Mouse (Mus musculus): ENCODE results near the gene Ccdc36. TPM values are rescaled to one million over a fixed set of nuclear protein-coding genes. Genes with fewer than 3 reads are reported as not detected.

Ccdc36 gene
- total and polyA plus RNA-seq, 3 experiments = not detected

- DNase-seq (ENCODE audit: low read depth, low spot score) = peak; percentile 66
- H3K36me3 ChIP-seq (ENCODE audit: control insufficient read depth in 1 of 2, insufficient read depth in 2 of 2, low read length in 2 of 2) = peaks cover 0 to 5% of the 10 kb centered on the region in 2 experiments; a peak in 2 of 4 replicates
- peak overlapping the region; percentile 0 for H3K9ac ChIP-seq (ENCODE audit: control insufficient read depth, low read depth, low read length, poor library complexity, severe bottlenecking)
- H3K4me1 ChIP-seq (ENCODE audit: control insufficient read depth in 1 of 2, insufficient read depth in 2 of 2, low read length in 2 of 2) = peaks cover 0 to 16% of the 10 kb centered on the region in 2 experiments; a peak in 3 of 4 replicates
- no peak overlapping the region for H3K27ac ChIP-seq (ENCODE audit: control insufficient read depth, low read depth, low read length)
- H3K27me3 ChIP-seq (ENCODE audit: control insufficient read depth in 1 of 2, insufficient read depth in 2 of 2, low read length in 2 of 2) = no peaks in the 10 kb centered on the region
- no peaks in the 10 kb centered on the region for H3K9me3 ChIP-seq (replicated peaks; ENCODE audit: insufficient read depth, low read length)
- no peaks in the 10 kb centered on the region for H3K79me2 ChIP-seq (ENCODE audit: control insufficient read depth, insufficient read depth, low read length, poor library complexity)
- H3K4me3 ChIP-seq (ENCODE audit: control insufficient read depth in 1 of 2, insufficient read depth in 1 of 2, low read depth in 2 of 2, low read length in 2 of 2) = peak overlapping the region; percentile 24 to 35
- TF ChIP-seq TCF12 (IDR thresholded peaks at IDR 0.05; ENCODE audit: low read depth, low read length) = peak; percentile 43
- no peak for TF ChIP-seq USF1 (IDR thresholded peaks at IDR 0.05; ENCODE audit: low read depth, low read length)
- peak; percentile 31; the same call in 1 of the 2 replicates for TF ChIP-seq SIN3A (IDR thresholded peaks at IDR 0.05; ENCODE audit: low read length)
- peak; percentile 74 for TF ChIP-seq GATA1 (IDR thresholded peaks at IDR 0.05; ENCODE audit: low read depth, low read length)
- TF ChIP-seq RCOR1 (IDR thresholded peaks at IDR 0.05; ENCODE audit: low read depth, low read length) = peak; percentile 61
- no peak for TF ChIP-seq ZNF384 (IDR thresholded peaks at IDR 0.05; ENCODE audit: low read depth, low read length)
- peak; percentile 19; the same call in 1 of the 2 replicates for TF ChIP-seq ETS1 (IDR thresholded peaks at IDR 0.05; ENCODE audit: low read depth, low read length)
- peak; percentile 21 to 68; a peak in 2 of 4 replicates for TF ChIP-seq EP300 (IDR thresholded peaks at IDR 0.05; ENCODE audit: low read depth in 1 of 2, low read length in 2 of 2)
- no peak for TF ChIP-seq POLR2AphosphoS2 (IDR thresholded peaks at IDR 0.05; ENCODE audit: low read length)
Observed at GRCm38 (mm10) chr9:108404451-108404850, 23.8 kb downstream of the Ccdc36 start.

GRCm38 (mm10) chr9:108403081-108403480, 25.2 kb downstream of the Ccdc36 start:
- Histone ChIP-seq H3K27me3 (ENCODE audit: control insufficient read depth in 1 of 2, insufficient read depth in 2 of 2, low read length in 2 of 2) (no peaks in the 10 kb centered on the region), H3K9ac (ENCODE audit: control insufficient read depth, low read depth, low read length, poor library complexity, severe bottlenecking) (no peak overlapping the region), H3K27ac (ENCODE audit: control insufficient read depth, low read depth, low read length) (no peak overlapping the region), H3K4me1 (ENCODE audit: control insufficient read depth in 1 of 2, insufficient read depth in 2 of 2, low read length in 2 of 2) (peaks cover 0 to 16% of the 10 kb centered on the region in 2 experiments; a peak in 3 of 4 replicates), H3K36me3 (ENCODE audit: control insufficient read depth in 1 of 2, insufficient read depth in 2 of 2, low read length in 2 of 2) (peaks cover 0 to 5% of the 10 kb centered on the region in 2 experiments; a peak in 2 of 4 replicates), H3K79me2 (ENCODE audit: control insufficient read depth, insufficient read depth, low read length, poor library complexity) (no peaks in the 10 kb centered on the region), H3K9me3 (replicated peaks; ENCODE audit: insufficient read depth, low read length) (no peaks in the 10 kb centered on the region), H3K4me3 (ENCODE audit: control insufficient read depth in 1 of 2, insufficient read depth in 1 of 2, low read depth in 2 of 2, low read length in 2 of 2) (no peak overlapping the region)
- DNase-seq (ENCODE audit: low read depth, low spot score) = no peak
- TF ChIP-seq MAFK (IDR thresholded peaks at IDR 0.05; ENCODE audit: borderline replicate concordance, low read depth, low read length) (no peak), ETS1 (IDR thresholded peaks at IDR 0.05; ENCODE audit: low read depth, low read length) (no peak), ZKSCAN1 (IDR thresholded peaks at IDR 0.05; ENCODE audit: low read depth, low read length) (no peak), ZNF384 (IDR thresholded peaks at IDR 0.05; ENCODE audit: low read depth, low read length) (no peak), POLR2AphosphoS2 (IDR thresholded peaks at IDR 0.05; ENCODE audit: low read length) (no peak), UBTF (IDR thresholded peaks at IDR 0.05; ENCODE audit: borderline replicate concordance, insufficient read depth, low read depth, low read length) (no peak), GABPA (IDR thresholded peaks at IDR 0.05; ENCODE audit: low read depth, low read length) (no peak), CTCF (IDR thresholded peaks at IDR 0.05 in 2 of 3, conservative IDR thresholded peaks at IDR 0.05 in 1 of 3; ENCODE audit: control insufficient read depth in 1 of 3, insufficient read depth in 1 of 3, low read depth in 2 of 3, low read length in 3 of 3, poor library complexity in 1 of 3, severe bottlenecking in 1 of 3) (no peak), SMC3 (IDR thresholded peaks at IDR 0.05; ENCODE audit: low read depth, low read length) (no peak)
